Mouse (Mus musculus): ENCODE data around the gene Pdcl2. TPM values are rescaled to one million over a fixed set of nuclear protein-coding genes. Genes with fewer than 3 reads are reported as not detected.

The Pdcl2 gene
- total RNA-seq (2021) = not detected

- no peak for DNase-seq
- intact Hi-C loops (cut with DNase I) = no loop called here
Observed at GRCm38 (mm10) chr5:76330953-76331352, at the start of gene Pdcl2. Gene Pdcl2 (minus strand): TSS chr5:76331156.

- DNase-seq = peak in 1 of 2 experiments; percentile 3
- intact Hi-C loops (cut with DNase I) = no loop called here
Observed at GRCm38 (mm10) chr5:76379216-76379615, 48.3 kb upstream of the Pdcl2 start.

DNA sequence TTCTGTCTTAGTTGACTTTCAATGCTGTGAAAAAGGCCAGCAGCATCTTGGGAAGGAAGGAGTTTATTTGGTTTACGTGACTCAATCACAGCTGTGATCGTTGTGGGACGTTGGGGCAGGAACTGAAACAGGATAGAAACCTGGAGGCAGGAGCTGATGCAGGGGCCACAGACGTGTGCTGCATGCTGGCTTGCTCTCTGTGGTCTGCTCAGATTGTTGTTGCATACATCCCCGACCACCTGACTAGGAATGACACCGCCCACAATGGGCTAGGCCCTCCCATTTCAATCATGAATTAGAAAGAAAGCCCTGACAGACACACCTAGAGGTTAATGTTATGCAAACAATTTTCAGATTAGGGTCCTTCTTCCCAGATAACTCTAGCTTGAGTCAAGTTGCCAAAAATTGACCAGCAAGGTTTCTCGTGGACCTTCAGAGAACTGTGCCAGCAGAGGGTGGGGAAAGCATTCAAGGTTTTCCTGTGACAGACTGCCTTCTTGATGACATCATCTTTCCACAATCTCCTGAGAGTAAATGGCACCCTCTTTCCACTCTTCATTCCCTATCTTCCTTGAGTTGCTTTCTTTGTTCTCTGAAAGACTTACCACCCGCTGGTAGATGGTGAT lies 38.4 kb upstream of the Pdcl2 start:
- no peak for DNase-seq
- intact Hi-C loops (cut with DNase I) = no loop called here

DNA sequence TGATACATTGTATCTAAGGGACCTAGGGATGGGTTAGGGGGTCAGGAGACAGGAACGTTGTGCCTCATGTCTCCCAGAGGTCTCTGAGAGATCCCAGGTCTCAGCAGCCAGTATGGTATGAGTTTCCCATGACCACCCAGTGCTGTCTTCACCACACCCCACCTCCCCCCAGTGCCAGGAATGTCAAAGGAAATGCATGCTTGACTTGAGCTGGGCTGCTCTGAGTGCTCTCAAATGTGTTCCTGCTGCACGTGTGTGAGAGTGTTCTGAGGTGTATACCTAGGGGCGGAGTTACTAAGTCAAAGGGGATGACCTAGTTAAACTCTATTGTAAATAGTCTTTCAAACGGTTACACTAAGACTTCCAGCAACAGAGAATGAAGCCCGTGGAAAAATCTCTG lies 34.5 kb upstream of the Pdcl2 start:
- intact Hi-C loops (cut with DNase I) = no loop called here
- no peak for DNase-seq

GRCm38 (mm10) chr5:76363453-76364104 lies 32.6 kb upstream of the Pdcl2 start, which contains the start of gene Nmu:
Gene Nmu (minus strand): TSS chr5:76363788.
- intact Hi-C loops (cut with DNase I) = no loop called here
- no peak for DNase-seq

DNA sequence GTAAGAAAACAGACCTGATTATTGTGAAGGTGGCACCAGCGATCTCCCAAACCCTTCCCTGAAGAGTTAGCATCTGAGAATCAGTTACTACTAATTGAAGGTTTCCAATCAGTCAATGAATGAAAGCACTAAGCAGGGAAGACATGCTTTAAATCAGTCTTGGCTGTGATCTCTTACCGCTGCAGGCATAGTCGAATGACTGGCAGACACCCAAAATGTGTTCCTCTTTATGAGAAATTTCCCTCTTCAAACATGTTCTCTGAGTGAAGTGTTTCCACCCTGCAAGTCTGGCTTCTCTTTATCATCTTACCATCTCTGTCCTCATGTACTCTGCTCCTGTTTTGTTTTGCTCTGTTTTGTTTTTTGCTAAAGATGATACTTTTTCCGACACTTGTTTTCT lies 29.8 kb upstream of the Pdcl2 start:
- no peak for DNase-seq
- intact Hi-C loops (cut with DNase I) = no loop called here

DNA sequence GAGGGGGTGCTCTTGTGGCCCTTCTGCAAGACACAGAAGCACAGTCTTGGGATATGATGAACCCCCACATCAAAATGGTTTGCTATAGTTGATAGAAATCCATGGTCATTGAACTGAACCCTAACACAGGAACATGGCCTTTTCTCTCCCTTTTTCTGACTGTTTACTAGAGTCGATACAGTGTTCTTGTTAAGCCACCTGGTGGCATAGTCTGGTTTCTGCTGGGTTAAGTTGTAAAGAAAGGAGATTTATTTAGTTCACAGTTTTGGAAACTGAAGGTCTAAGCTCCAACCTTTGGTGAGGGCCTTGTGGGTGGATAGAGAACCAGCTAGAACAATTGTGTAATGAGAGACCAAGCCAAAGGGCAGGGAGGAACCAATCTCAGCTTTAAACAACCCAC lies 29.1 kb upstream of the Pdcl2 start:
- no peak for DNase-seq
- intact Hi-C loops (cut with DNase I) = no loop called here

DNA sequence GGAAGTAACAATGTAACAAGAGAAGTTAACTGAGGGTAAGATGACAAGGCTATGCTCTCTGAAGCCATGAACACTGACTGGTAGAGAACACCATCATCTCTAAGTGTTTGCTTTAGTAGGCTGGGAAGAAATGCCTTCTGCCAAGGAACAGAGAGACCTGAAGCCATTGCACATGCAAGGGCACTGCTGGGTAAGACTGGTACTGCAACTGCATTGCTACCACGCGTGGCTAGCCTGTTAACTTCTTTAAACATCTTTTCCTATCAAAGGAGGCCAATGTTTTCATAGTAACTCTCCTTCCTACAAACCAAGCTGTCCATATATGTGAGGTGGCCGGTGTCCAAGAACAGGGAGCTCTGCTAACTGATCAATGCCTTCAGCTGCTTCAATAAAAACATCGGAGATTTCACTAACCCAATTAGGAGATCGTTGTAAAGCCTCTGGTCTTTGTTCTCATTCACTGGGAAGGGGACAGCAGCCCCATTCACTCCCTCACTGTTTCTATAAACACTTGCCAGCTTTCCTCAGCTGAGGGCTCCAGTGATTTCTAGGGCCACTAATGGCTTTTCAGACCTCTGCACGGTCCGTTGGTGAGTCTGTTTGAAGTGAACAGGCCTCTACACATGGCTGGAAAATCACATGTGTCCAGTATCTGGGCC lies 21.1 kb upstream of the Pdcl2 start:
- no peak for DNase-seq
- intact Hi-C loops (cut with DNase I) = no loop called here

- intact Hi-C loops (cut with DNase I) = no loop called here
- DNase-seq = no peak
Observed at GRCm38 (mm10) chr5:76351537-76351936, 20.6 kb upstream of the Pdcl2 start.

GRCm38 (mm10) chr5:76346137-76346536 lies 15.2 kb upstream of the Pdcl2 start:
- DNase-seq = no peak
- intact Hi-C loops (cut with DNase I) = no loop called here

GRCm38 (mm10) chr5:76340931-76341330 lies 10.0 kb upstream of the Pdcl2 start:
- no peak for DNase-seq
- intact Hi-C loops (cut with DNase I) = no loop called here

- DNase-seq = no peak
- intact Hi-C loops (cut with DNase I) = no loop called here
Observed at GRCm38 (mm10) chr5:76337100-76337499, 6.1 kb upstream of the Pdcl2 start.

DNA sequence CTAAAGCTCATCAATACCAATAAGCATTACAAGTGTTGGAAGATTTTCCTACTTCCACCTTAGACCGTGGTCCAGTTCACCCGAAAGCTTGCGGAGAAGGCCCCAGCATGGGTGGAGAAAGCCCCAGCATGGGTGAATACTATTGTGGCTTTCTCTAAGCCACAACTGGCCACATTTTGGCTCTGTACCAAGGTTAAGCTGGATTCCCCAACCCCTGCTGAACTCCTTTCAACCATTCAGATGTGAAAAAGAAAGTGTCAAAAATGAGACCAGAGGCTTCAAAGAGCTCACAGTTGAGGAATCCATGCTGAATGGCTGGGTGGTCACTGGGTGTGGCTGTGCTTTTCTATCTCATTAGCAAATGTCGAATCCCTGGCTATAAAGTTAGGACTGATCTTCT lies 2.9 kb upstream of the Pdcl2 start:
- intact Hi-C loops (cut with DNase I) = no loop called here
- no peak for DNase-seq

- DNase-seq = no peak
Observed at GRCm38 (mm10) chr5:76327296-76327695, 3.7 kb downstream of the Pdcl2 start.

GRCm38 (mm10) chr5:76325113-76325512 lies 5.8 kb downstream of the Pdcl2 start:
- intact Hi-C loops (cut with DNase I) = no loop called here
- DNase-seq = no peak

More at GRCm38 (mm10) chr5:76327296-76327695, 3.7 kb downstream of the Pdcl2 start:
- intact Hi-C loops (cut with DNase I) = no loop called here

GRCm38 (mm10) chr5:76321249-76322196 lies 9.4 kb downstream of the Pdcl2 start:
- intact Hi-C loops (cut with DNase I) = no loop called here
- no peak for DNase-seq

- no peak for DNase-seq
- intact Hi-C loops (cut with DNase I) = loop anchor here (10.0 kb wide), 2 partner anchors 227 to 443 kb away; no protein-coding TSS in a partner anchor
Observed at GRCm38 (mm10) chr5:76308206-76308605, 22.8 kb downstream of the Pdcl2 start.

DNA sequence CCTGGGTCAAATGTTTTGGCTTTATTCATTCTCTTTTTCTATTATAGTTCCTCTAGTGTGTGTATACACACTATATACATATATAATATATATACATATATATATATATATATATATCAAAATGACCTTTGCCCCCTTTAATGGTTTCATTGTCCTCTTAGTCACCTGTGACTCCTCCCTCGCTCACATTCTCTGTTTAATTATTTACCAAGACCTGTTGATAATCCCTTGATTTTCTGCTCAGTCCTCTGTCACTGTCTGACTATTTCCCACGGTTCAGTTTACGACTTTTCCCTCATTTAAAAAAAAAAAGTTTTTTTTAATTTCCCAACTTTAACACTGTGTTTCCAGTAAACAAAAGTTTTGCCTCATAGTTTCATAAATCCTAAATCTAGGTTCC lies 24.7 kb downstream of the Pdcl2 start:
- no peak for DNase-seq
- intact Hi-C loops (cut with DNase I) = loop anchor here (10.0 kb wide), 2 partner anchors 229 to 441 kb away; no protein-coding TSS in a partner anchor

- intact Hi-C loops (cut with DNase I) = loop anchor here (10.0 kb wide), 2 partner anchors 229 to 441 kb away; no protein-coding TSS in a partner anchor
- peak; percentile 15 to 26 for DNase-seq
Observed at GRCm38 (mm10) chr5:76305616-76306015, 25.3 kb downstream of the Pdcl2 start.
